Mouse (Mus musculus): ENCODE data around the gene Srgap3. TPM values are rescaled to one million over a fixed set of nuclear protein-coding genes. Genes with fewer than 3 reads are reported as not detected.
A peak's percentile ranks its signal among the peaks of the same experiment; 100 is the strongest.

Srgap3 gene
- polyA plus RNA-seq, 1 experiment from 2014 or later: 68.8 TPM

DNA sequence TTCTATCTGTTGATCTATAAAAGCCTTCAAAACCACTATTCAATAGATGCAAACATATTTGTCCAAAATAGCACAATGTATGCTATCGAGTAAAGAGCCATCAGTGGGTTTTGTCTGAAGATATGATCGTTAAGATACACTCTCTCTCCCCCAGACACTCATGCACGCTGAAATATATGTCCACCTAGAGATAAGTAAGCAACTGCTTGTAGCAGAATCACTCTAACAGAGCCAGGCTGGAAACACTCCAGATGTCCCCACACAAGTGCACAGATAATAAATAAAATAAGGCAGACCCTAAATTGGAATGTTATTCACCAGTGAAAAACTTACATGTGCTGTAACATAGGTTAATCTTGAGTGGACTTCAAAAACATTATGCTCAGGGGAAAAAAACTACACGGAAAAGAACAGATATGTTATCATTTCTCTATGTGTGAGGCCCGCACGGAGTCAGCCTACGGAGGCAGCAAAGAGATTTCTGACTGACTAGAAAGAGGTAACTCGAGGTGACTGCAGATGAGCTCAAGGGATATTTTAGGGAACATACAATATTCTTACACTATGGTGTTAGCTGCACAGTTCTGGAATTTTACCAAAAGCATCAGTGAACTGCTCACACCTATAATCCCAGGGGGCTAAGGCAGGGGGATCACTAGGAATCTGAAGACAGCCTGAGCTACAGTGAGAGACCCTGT, 39.0 kb downstream of the Srgap3 start:
- WGBS: 86% methylated on average over 8 of the region's 8 CpGs
- no peak overlapping the region for H3K4me3 ChIP-seq (replicated peaks; ENCODE audit: low read depth, low read length)
- no peak overlapping the region for H3K27ac ChIP-seq (replicated peaks; ENCODE audit: low read depth, low read length)
- no peak overlapping the region for H3K4me2 ChIP-seq (ENCODE audit: low read length)
- H3K27me3 ChIP-seq (ENCODE audit: control insufficient read depth, insufficient read depth, low read length): no peaks in the 10 kb centered on the region
- no peak overlapping the region for H3K9ac ChIP-seq (replicated peaks; ENCODE audit: low read length)
- no peaks in the 10 kb centered on the region for H3K9me3 ChIP-seq (ENCODE audit: control insufficient read depth, low read length)
- H3K4me1 ChIP-seq (ENCODE audit: control insufficient read depth, insufficient read depth, low read length): peaks cover 13% of the 10 kb centered on the region
- DNase-seq (no peak), ATAC-seq (ENCODE audit: low FRiP score, low TSS enrichment) (no peak)
- H3K36me3 ChIP-seq (ENCODE audit: control insufficient read depth, insufficient read depth, low read length): no peaks in the 10 kb centered on the region

DNA sequence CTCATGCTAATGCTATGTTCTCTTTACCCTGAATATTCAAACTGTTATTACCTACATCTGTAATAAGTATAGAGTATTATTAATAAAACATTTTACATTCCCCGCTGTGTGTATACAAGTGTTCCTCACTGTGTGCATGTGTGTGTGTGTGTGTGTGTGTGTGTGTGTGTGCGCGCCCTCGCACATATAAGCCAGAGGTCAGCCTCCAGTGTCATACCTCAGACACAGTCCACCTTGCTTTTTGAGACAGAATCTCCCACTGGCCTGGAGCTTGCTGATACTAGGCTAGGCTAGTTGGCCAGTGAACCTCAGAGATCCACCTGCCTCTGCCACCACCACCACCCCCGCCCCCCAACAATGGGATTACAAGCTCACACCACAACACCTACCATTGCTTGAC, 43.3 kb downstream of the Srgap3 start:
- Histone ChIP-seq H3K36me3 (ENCODE audit: control insufficient read depth, insufficient read depth, low read length) (no peaks in the 10 kb centered on the region), H3K4me3 (replicated peaks; ENCODE audit: low read depth, low read length) (no peak overlapping the region), H3K9ac (replicated peaks; ENCODE audit: low read length) (0 out of 2 replicates have a peak overlapping the region, but pooled peaks have one; percentile 17), H3K27me3 (ENCODE audit: control insufficient read depth, insufficient read depth, low read length) (no peaks in the 10 kb centered on the region), H3K27ac (replicated peaks; ENCODE audit: low read depth, low read length) (peak overlapping the region; percentile 85), H3K4me1 (ENCODE audit: control insufficient read depth, insufficient read depth, low read length) (peaks cover 56% of the 10 kb centered on the region), H3K9me3 (ENCODE audit: control insufficient read depth, low read length) (no peaks in the 10 kb centered on the region), H3K4me2 (ENCODE audit: low read length) (peak overlapping the region; percentile 20)
- DNase-seq (no peak), ATAC-seq (ENCODE audit: low FRiP score, low TSS enrichment) (no peak)
- WGBS: 66% methylated on average over 5 of the region's 5 CpGs

DNA sequence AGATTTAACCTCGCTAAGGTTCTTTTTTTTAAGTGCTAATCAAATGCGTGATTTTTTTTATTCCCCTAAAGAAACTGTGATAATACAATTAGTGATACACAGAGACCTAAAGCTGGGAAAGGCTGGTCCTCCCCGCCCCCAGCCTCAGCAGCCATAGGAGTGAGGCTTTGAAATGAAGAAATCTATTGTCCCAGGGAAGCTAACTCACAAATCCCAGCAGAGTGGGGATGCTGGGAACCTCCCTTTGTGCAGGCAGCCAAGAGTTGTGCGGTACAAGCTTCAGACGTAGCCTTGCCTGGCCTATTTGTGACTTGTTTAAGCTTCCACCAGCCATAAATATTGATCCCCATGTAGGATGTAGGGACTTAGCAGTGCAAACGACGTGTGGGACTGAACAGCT, 43.8 kb downstream of the Srgap3 start:
- Histone ChIP-seq H3K4me1 (ENCODE audit: control insufficient read depth, insufficient read depth, low read length) (peaks cover 62% of the 10 kb centered on the region), H3K27me3 (ENCODE audit: control insufficient read depth, insufficient read depth, low read length) (no peaks in the 10 kb centered on the region), H3K9ac (replicated peaks; ENCODE audit: low read length) (peak overlapping the region; percentile 10; the same call in 1 of the 2 replicates), H3K4me3 (replicated peaks; ENCODE audit: low read depth, low read length) (no peak overlapping the region), H3K27ac (replicated peaks; ENCODE audit: low read depth, low read length) (peak overlapping the region; percentile 85), H3K4me2 (ENCODE audit: low read length) (peak overlapping the region; percentile 20), H3K9me3 (ENCODE audit: control insufficient read depth, low read length) (no peaks in the 10 kb centered on the region), H3K36me3 (ENCODE audit: control insufficient read depth, insufficient read depth, low read length) (no peaks in the 10 kb centered on the region)
- ATAC-seq (ENCODE audit: low FRiP score, low TSS enrichment) (peak; percentile 87), DNase-seq (peak; percentile 85)
- under 1% methylated on average over 7 of the region's 7 CpGs for WGBS

DNA sequence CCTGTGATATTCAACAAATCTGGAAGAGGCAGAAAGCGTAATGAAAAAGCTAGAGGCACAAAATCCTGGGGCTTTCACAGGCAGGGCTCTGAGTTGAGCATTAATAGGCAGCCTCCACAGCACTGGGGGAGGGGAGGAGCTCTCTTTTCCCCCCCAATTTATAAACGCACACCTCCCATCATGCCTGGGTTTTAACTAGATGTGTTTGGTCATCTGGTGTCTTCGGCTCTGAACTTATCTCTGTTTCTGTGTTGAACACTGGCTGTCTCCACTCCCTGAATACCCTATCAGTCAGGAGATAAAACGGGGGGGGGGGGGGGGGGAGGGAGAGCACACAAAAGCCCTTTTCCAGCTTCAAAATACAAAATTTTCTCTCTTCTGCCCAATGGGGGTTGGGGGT, 44.3 kb downstream of the Srgap3 start:
- peak overlapping the region; percentile 10; the same call in 1 of the 2 replicates for H3K9ac ChIP-seq (replicated peaks; ENCODE audit: low read length)
- no peaks in the 10 kb centered on the region for H3K9me3 ChIP-seq (ENCODE audit: control insufficient read depth, low read length)
- 3% methylated on average over 4 of the region's 4 CpGs for WGBS
- ATAC-seq (ENCODE audit: low FRiP score, low TSS enrichment): peak; percentile 77
- H3K4me1 ChIP-seq (ENCODE audit: control insufficient read depth, insufficient read depth, low read length): peaks cover 66% of the 10 kb centered on the region
- H3K27ac ChIP-seq (replicated peaks; ENCODE audit: low read depth, low read length): peak overlapping the region; percentile 85
- H3K4me2 ChIP-seq (ENCODE audit: low read length): peak overlapping the region; percentile 20
- no peaks in the 10 kb centered on the region for H3K36me3 ChIP-seq (ENCODE audit: control insufficient read depth, insufficient read depth, low read length)
- peak; percentile 74 for DNase-seq
- no peaks in the 10 kb centered on the region for H3K27me3 ChIP-seq (ENCODE audit: control insufficient read depth, insufficient read depth, low read length)
- no peak overlapping the region for H3K4me3 ChIP-seq (replicated peaks; ENCODE audit: low read depth, low read length)

DNA sequence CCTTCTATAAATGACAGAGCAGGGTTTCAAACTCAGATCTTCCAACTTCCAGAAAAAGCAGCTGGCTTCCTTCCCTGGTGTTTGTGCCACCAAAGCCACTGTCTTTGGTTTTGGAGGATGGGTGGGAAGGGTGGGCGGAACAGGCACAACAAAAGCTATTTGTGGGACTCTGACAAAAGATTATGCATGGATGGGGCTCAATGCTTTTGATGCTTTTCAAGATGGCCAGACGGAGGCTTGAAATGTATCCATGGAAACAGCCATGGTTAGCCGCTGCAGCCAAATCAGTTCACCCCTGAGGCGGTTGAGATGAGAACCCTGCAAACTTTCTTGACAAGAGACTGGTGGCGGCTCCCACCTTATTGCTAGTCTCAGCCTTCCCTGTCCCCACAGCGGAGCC, 46.8 kb downstream of the Srgap3 start:
- ATAC-seq (ENCODE audit: low FRiP score, low TSS enrichment): peak; percentile 13; the same call in 1 of the 2 replicates
- no peaks in the 10 kb centered on the region for H3K9me3 ChIP-seq (ENCODE audit: control insufficient read depth, low read length)
- H3K4me1 ChIP-seq (ENCODE audit: control insufficient read depth, insufficient read depth, low read length): peaks cover 83% of the 10 kb centered on the region
- no peaks in the 10 kb centered on the region for H3K27me3 ChIP-seq (ENCODE audit: control insufficient read depth, insufficient read depth, low read length)
- peak overlapping the region; percentile 35; the same call in 1 of the 2 replicates for H3K4me2 ChIP-seq (ENCODE audit: low read length)
- no peaks in the 10 kb centered on the region for H3K36me3 ChIP-seq (ENCODE audit: control insufficient read depth, insufficient read depth, low read length)
- peak; percentile 83 for DNase-seq
- no peak overlapping the region for H3K9ac ChIP-seq (replicated peaks; ENCODE audit: low read length)
- WGBS: 3% methylated on average over 6 of the region's 6 CpGs
- no peak overlapping the region for H3K4me3 ChIP-seq (replicated peaks; ENCODE audit: low read depth, low read length)
- H3K27ac ChIP-seq (replicated peaks; ENCODE audit: low read depth, low read length): peak overlapping the region; percentile 85

DNA sequence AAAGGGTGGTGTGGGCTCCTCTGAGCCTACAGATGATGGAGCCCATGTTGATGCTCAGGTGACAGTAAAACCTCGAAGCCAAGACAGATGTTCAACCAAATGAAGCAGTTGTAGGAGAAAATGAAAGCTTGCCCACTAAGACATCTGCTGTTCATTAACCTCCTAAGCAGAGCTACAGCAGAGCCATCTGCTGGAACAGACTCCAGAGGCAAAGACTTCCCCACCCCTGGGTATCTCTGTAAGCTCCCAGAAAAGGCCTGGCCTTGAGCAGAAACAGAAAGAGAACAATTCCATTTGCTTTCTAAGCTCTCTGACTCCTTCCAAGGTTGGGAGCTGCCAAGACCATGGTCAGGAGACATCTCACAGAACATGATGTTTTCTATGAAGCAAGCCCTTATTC, 47.4 kb downstream of the Srgap3 start:
- H3K27me3 ChIP-seq (ENCODE audit: control insufficient read depth, insufficient read depth, low read length): no peaks in the 10 kb centered on the region
- H3K4me3 ChIP-seq (replicated peaks; ENCODE audit: low read depth, low read length): no peak overlapping the region
- ATAC-seq (ENCODE audit: low FRiP score, low TSS enrichment): no peak
- H3K27ac ChIP-seq (replicated peaks; ENCODE audit: low read depth, low read length): peak overlapping the region; percentile 85
- no peaks in the 10 kb centered on the region for H3K9me3 ChIP-seq (ENCODE audit: control insufficient read depth, low read length)
- peaks cover 88% of the 10 kb centered on the region for H3K4me1 ChIP-seq (ENCODE audit: control insufficient read depth, insufficient read depth, low read length)
- no peak overlapping the region for H3K9ac ChIP-seq (replicated peaks; ENCODE audit: low read length)
- 8% methylated on average over 1 of the region's 1 CpGs for WGBS
- peak overlapping the region; percentile 35 for H3K4me2 ChIP-seq (ENCODE audit: low read length)
- DNase-seq: peak; percentile 47
- H3K36me3 ChIP-seq (ENCODE audit: control insufficient read depth, insufficient read depth, low read length): no peaks in the 10 kb centered on the region

DNA sequence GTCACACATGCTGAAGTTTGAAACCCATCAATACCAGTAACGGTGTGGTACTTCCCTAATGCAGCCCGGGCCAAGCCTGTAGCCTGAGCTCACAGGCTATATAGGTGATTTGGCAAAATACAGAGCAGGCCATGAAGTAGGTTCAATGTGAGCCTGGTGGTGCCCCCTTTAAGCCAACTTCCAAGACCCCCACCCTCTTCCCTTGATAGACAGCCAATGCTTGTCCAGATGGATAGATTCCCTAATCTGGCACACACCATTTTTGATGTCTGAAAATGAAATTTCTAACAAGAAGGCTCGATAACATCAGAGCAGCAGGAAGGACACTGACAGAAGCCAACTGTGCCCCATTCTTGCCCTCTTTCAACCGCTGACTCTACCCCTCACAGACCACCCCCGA, 47.8 kb downstream of the Srgap3 start:
- H3K27ac ChIP-seq (replicated peaks; ENCODE audit: low read depth, low read length): peak overlapping the region; percentile 85
- no peak overlapping the region for H3K4me3 ChIP-seq (replicated peaks; ENCODE audit: low read depth, low read length)
- DNase-seq: no peak
- ATAC-seq (ENCODE audit: low FRiP score, low TSS enrichment): no peak
- H3K4me2 ChIP-seq (ENCODE audit: low read length): peak overlapping the region; percentile 35
- WGBS: 35% methylated on average over 5 of the region's 5 CpGs
- H3K36me3 ChIP-seq (ENCODE audit: control insufficient read depth, insufficient read depth, low read length): no peaks in the 10 kb centered on the region
- no peaks in the 10 kb centered on the region for H3K27me3 ChIP-seq (ENCODE audit: control insufficient read depth, insufficient read depth, low read length)
- no peak overlapping the region for H3K9ac ChIP-seq (replicated peaks; ENCODE audit: low read length)
- H3K9me3 ChIP-seq (ENCODE audit: control insufficient read depth, low read length): no peaks in the 10 kb centered on the region
- H3K4me1 ChIP-seq (ENCODE audit: control insufficient read depth, insufficient read depth, low read length): peaks cover 91% of the 10 kb centered on the region

DNA sequence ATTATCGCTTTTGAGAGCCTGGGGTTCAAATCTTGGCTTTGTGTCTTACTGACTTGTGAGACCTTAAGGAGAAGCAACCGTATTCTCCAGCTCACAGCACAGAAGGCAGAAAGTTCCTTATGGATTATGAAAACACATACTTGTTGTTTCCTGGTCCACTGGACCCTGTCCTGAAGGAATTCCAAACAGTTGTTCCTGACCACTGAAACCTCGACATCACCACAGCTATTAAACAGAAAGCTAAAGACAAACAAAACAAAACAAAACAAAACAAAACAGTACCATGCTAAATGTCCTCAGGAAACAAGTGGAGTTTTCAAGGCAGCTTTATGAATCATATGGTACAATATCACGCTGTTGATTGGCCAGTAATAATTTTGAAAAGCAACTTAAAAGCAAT, 48.6 kb downstream of the Srgap3 start:
- H3K4me1 ChIP-seq (ENCODE audit: control insufficient read depth, insufficient read depth, low read length): peaks cover 90% of the 10 kb centered on the region
- no peak overlapping the region for H3K4me3 ChIP-seq (replicated peaks; ENCODE audit: low read depth, low read length)
- H3K27ac ChIP-seq (replicated peaks; ENCODE audit: low read depth, low read length): peak overlapping the region; percentile 85
- no peaks in the 10 kb centered on the region for H3K36me3 ChIP-seq (ENCODE audit: control insufficient read depth, insufficient read depth, low read length)
- H3K9ac ChIP-seq (replicated peaks; ENCODE audit: low read length): no peak overlapping the region
- DNase-seq (no peak), ATAC-seq (ENCODE audit: low FRiP score, low TSS enrichment) (no peak)
- no peaks in the 10 kb centered on the region for H3K9me3 ChIP-seq (ENCODE audit: control insufficient read depth, low read length)
- H3K27me3 ChIP-seq (ENCODE audit: control insufficient read depth, insufficient read depth, low read length): no peaks in the 10 kb centered on the region
- WGBS: 44% methylated on average over 4 of the region's 4 CpGs
- peak overlapping the region; percentile 35 for H3K4me2 ChIP-seq (ENCODE audit: low read length)

DNA sequence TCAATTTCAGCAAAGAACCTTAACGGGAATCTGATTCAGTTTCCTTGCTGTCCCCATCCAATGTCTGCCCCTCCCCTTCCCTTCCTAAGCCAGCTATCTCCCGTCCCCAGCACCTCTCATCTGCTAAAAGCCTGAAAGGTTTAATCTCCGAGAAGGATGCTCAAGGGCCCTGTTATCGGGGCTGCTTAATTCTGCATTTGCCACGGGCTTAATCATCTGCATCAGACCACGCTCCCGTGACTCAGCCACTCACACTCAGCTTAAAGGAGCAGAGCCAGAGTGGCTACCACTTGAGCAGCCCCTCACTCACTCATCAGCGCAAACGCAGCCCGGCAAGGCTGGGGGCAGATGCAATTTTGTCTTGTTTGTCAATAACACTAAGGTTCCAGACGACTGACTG, 50.7 kb downstream of the Srgap3 start:
- Histone ChIP-seq H3K9me3 (ENCODE audit: control insufficient read depth, low read length) (no peaks in the 10 kb centered on the region), H3K4me1 (ENCODE audit: control insufficient read depth, insufficient read depth, low read length) (peaks cover 69% of the 10 kb centered on the region)

More for the DNA sequence above, 50.7 kb downstream of the Srgap3 start:
- DNase-seq: peak; percentile 85
- Histone ChIP-seq H3K4me2 (ENCODE audit: low read length) (peak overlapping the region; percentile 45), H3K27me3 (ENCODE audit: control insufficient read depth, insufficient read depth, low read length) (no peaks in the 10 kb centered on the region), H3K36me3 (ENCODE audit: control insufficient read depth, insufficient read depth, low read length) (0 out of 2 replicates have a peak, but pooled peaks cover 3% of the 10 kb centered on the region), H3K4me3 (replicated peaks; ENCODE audit: low read depth, low read length) (no peak overlapping the region), H3K9ac (replicated peaks; ENCODE audit: low read length) (peak overlapping the region; percentile 29; the same call in 1 of the 2 replicates), H3K27ac (replicated peaks; ENCODE audit: low read depth, low read length) (peak overlapping the region; percentile 87)
- WGBS: 2% methylated on average over 11 of the region's 11 CpGs
- peak; percentile 78 for ATAC-seq (ENCODE audit: low FRiP score, low TSS enrichment)

Data from midbrain, embryonic 14.5 days (tissue).